Mouse (Mus musculus) left cerebral cortex, adult 18-20 months (tissue): Measurements from ENCODE around the gene Gkn3. TPM values are rescaled to one million over a fixed set of nuclear protein-coding genes. Genes with fewer than 3 reads are reported as not detected.
A peak's percentile ranks its signal among the peaks of the same experiment; 100 is the strongest.

Source experiments
- DNase-seq, 2 experiments: peaks; one replicate each; pipeline ENCODE4 v3.0.0; 2021 to 2022; ENCODE audit warnings: low spot score in 2 of 2, mixed read lengths in 1 of 2
- total RNA-seq, 2 experiments: library from RNA; stranded (reverse); gene quantifications; 2 replicates each; pipeline ENCODE4 v1.2.3; 2021

Gene Gkn3
- total RNA-seq, 2 experiments from 2014 or later: 3.7 to 4.0 TPM

DNA sequence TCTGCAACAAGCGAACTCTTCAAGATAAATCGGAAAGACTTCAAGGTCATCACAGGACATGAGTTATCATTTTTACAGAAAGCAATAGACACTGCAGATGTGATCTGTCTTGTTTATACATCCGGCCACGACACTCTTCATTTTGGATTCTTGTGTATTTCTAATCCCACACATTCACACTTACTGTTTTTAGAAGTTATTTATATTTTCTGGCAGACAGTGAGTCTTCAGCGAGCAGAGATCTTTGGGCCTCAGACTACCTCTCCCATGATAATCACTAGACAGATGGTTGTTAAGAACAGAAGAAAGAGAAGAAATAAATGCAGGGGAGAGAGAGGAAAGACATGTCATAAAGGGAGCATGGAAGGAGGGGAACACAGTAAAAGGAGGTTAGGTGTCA is 19.5 kb downstream of the Gkn3 start:
- no peak for DNase-seq

DNA sequence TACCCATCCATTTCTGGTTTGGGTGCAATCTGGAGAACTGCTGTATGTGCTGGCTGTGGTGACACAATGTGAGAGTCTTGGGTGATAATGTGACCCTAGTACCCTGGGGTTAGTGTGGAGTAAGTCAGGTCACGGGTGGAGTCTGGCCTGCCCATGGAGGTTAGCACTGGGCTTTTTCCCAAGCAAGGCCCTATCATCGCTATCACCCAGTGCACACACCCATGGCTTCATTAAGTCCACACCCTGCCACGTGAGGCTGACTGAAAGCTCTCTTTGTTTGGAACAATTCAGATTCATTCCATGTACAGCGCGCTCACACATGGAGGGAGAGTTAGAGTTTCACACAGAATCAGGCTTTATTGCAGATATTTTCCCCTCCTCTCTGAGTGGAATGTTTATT is 34.3 kb downstream of the Gkn3 start:
- no peak for DNase-seq

DNA sequence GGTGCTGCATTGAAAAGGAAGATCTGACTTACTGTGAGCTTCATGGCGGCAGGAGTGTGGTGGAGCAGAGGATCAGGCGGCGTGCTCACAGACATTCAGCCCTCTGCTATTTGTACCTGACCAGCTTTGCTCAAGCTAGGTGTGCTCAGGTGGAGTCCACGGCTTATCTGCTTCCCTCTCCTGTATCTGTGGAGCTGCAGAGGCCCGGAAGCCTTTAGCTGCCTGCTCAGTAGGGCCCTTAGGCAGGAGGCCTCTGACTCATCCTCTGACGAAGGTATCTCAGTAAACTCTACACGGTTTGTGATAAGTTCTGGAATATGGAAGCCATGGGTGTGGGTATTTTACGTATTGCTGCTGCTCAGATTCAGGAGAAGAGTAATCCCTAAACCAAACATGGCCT is 37.9 kb downstream of the Gkn3 start, which contains the start of gene Gkn1:
TSS of gene Gkn1 (minus strand) at position 114 of the 400 bp plus-strand sequence.
- no peak for DNase-seq

DNA sequence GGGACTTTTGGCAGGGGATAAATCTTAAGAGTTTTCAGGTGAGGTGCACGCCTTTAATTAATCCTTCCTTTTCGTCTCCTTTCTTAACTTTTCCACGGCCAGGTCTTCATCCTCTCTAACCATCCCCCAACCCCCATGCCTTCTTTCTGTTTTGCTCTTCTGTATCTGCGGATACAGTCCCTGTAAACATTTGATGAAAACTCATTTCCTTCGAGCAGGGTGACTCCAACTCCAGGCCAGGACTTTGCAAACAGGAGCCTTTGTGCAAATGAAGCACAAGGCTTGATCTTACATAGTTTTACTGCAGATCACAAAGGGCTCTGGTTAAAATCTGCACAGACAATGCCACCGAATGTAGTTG is 52.8 kb downstream of the Gkn3 start:
- DNase-seq: no peak

DNA sequence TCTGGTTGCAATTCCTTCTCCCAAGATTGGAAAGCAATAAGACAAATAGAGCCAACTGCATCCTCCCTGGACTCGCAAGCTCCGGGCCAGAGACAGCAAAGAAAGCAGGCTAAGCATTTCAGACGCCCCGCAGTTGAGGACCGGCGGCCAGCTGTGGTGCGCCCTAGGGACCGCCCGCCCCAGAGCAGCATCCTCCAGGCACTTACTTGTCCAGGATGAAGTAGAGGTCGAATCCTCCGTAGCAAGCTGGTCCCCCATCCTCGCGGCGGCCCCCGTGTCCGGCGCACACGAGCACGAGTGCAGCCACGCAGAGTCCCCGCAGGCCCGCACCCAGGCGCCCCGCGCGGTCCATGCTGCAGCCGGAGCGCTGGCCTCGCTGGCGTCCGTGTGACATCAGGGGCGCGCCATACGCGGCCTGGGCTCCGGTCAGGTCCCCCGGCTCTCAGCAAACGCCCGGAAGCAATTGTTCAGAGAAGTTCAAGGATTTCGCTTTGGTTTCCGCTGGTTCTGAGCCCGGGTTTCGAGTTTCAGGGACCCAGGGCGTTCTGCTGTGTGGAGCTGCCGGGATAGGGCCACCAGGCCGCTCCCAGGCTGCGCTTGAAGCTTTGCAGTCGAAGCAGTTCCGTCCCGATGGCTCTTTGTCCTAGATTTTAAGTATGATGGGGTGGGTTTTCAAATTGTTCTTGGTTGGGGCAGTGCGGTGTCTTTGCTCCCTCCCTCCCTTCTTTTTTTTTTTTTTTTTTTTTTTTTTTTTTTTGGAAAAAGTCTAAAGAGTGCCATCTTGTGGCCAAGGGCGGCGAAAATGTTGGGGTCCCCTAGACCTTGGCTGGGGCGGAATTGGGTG is 53.4 kb downstream of the Gkn3 start, which contains the start of gene Antxr1:
TSS of gene Antxr1 (minus strand) at position 731 of the 844 bp plus-strand sequence.
- peak; percentile 55 for DNase-seq

DNA sequence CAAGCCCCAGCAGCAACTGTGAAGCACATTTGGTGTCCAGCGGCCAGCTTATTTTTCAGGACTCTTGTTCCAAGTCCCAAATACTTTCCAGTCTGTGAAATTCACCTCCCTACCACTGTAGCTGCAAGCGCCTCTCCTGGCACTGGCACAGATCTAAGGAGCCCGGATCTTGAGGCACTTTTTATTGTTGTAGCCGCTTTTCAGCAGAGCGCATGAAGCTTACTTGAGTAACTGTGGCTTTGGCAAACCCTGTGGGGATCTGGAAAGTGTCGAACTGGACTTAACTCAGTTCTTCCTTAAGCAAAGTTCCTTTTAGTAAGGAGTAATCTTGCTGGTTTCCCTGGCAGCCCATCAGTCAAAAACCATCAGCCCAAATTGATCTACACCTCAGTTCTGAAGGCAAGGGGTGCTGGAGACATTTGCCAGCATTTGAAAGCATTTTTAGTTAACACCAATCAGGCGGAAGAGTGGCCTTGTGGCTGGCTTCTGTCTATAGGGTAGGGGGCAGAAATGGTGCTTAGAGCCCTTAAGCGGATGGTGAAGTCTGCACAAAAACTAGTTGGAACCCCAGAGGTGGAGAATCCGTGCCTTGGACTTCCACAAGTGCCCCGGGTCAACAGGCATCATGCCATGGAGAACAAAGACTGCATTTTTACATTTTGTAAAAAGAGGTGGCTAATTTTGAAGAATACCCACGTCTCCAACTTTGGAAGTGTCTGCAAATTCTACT is 54.2 kb downstream of the Gkn3 start:
- DNase-seq: peak; percentile 53 to 56

Other genes with a start within 250 kb of the Gkn3 start
- gene Antxr1, start 53.1 kb downstream of the Gkn3 start, total RNA-seq: 10 to 100 TPM; 11.6 to 14.4 TPM
- gene Gkn1, start 38.0 kb downstream of the Gkn3 start, total RNA-seq: not detected
- not detected for gene Gkn2, start 15.6 kb downstream of the Gkn3 start, total RNA-seq
- gene Bmp10, start 40.1 kb upstream of the Gkn3 start, total RNA-seq: not detected
- gene Arhgap25, start 144.3 kb upstream of the Gkn3 start, total RNA-seq: 10 to 100 TPM in 1 of 2 experiments, 1 to 10 TPM in 1; 8.1 to 10.8 TPM
- gene Prokr1, start 201.8 kb upstream of the Gkn3 start, total RNA-seq: under 1 TPM; 0.14 to 0.46 TPM